8 mouse cellular contexts compared by ENCODE assay signal in the genomic region with DNA sequence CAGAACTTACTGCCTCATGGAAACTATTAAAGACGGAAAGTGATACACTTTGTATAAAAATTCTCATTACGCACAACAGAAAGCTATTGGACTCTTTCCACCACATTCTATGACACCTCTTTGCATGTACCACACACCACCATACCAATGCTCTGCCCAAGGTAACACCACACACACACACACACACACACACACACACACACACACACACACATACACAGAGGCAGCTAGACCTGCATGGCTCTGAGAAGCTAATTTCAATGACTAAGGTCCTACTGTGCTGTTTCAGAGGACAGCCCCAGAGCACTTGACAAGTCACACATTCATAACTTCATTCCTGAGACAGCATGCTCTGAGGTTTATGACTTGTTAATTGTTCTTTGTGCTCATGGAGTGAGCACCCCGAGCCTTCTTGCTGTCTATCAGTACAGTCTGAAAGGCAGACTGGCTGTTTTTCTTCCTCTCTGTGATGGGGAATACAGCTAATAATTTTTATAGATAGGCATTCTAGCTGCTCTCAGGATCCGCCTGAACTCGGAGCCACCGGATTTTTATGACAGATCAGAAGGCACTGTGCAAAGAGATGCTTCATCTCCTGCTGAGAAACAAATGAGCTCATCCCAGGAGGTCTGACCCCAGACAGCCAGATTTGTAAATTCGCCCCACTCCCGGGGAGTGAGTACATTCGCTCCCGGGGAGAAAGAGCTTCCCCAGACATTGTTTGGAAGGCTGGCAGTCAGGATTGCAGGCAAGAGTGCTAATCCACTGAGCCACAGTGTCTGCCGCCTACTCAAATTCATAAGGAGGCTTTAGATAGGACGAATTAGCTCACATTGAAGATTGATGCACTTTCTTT.
DNase-seq lines count a peak whose midpoint lies in the region; ATAC-seq and TF ChIP-seq lines count a peak whose summit lies in the region.

No protein-coding gene starts in this region.

- H3K36me3 ChIP-seq in intestine, embryonic 16.5 days (ENCODE audit: control insufficient read depth, insufficient read depth, low read length) = no peaks in the 10 kb centered on the region
- peaks cover 19% of the 10 kb centered on the region; the same call in 1 of the 2 replicates for H3K36me3 ChIP-seq in intestine, postnatal 0 days (ENCODE audit: control insufficient read depth, insufficient read depth)
- no peaks in the 10 kb centered on the region for H3K36me3 ChIP-seq in heart, embryonic 11.5 days (ENCODE audit: control insufficient read depth, insufficient read depth, low read length)
- H3K36me3 ChIP-seq in midbrain, embryonic 14.5 days (ENCODE audit: control insufficient read depth, insufficient read depth, low read length) = peaks cover 14% of the 10 kb centered on the region
- peaks cover 12% of the 10 kb centered on the region for H3K36me3 ChIP-seq in thymus, adult 2 months (ENCODE audit: control insufficient read depth, insufficient read depth, low read length)

- no peak overlapping the region for H3K4me3 ChIP-seq in intestine, embryonic 16.5 days (ENCODE audit: low read length)
- H3K4me3 ChIP-seq in intestine, postnatal 0 days (ENCODE audit: low read depth, low read length) = no peak overlapping the region
- no peak overlapping the region for H3K4me3 ChIP-seq in cerebellum, adult 2 months (replicated peaks; ENCODE audit: insufficient read depth, low read depth, low read length)
- H3K4me3 ChIP-seq in heart, embryonic 11.5 days (ENCODE audit: low read depth, low read length) = no peak overlapping the region
- H3K4me3 ChIP-seq in midbrain, embryonic 14.5 days (replicated peaks; ENCODE audit: low read depth, low read length) = no peak overlapping the region
- H3K4me3 ChIP-seq in thymus, adult 2 months (ENCODE audit: control insufficient read depth, insufficient read depth, low read length) = no peak overlapping the region

- peak; percentile 26; the same call in 1 of the 2 replicates for ATAC-seq in intestine, embryonic 16.5 days
- no peak for ATAC-seq in intestine, postnatal 0 days
- ATAC-seq in heart, embryonic 11.5 days (replicated peaks; ENCODE audit: insufficient number of reproducible peaks, low FRiP score, low TSS enrichment) = no peak
- ATAC-seq in midbrain, embryonic 14.5 days (ENCODE audit: low FRiP score, low TSS enrichment) = peak; percentile 54; the same call in 1 of the 2 replicates
- ATAC-seq in inflammation-experienced regulatory T-cells, adult 6 months = no peak

- no peaks in the 10 kb centered on the region for H3K9me3 ChIP-seq in intestine, embryonic 16.5 days (ENCODE audit: control insufficient read depth, low read length)
- H3K9me3 ChIP-seq in intestine, postnatal 0 days (ENCODE audit: control insufficient read depth) = no peaks in the 10 kb centered on the region
- H3K9me3 ChIP-seq in heart, embryonic 11.5 days (replicated peaks; ENCODE audit: control insufficient read depth, low read length) = no peaks in the 10 kb centered on the region
- no peaks in the 10 kb centered on the region for H3K9me3 ChIP-seq in midbrain, embryonic 14.5 days (ENCODE audit: control insufficient read depth, low read length)

- H3K27ac ChIP-seq in intestine, embryonic 16.5 days (ENCODE audit: low read length) = no peak overlapping the region
- no peak overlapping the region for H3K27ac ChIP-seq in intestine, postnatal 0 days (ENCODE audit: low read depth, low read length)
- no peak overlapping the region for H3K27ac ChIP-seq in cerebellum, adult 2 months (ENCODE audit: insufficient read depth, low read length)
- H3K27ac ChIP-seq in heart, embryonic 11.5 days (ENCODE audit: low read depth, low read length) = peak overlapping the region; percentile 15; the same call in 1 of the 2 replicates
- peak overlapping the region; percentile 67 for H3K27ac ChIP-seq in midbrain, embryonic 14.5 days (replicated peaks; ENCODE audit: low read depth, low read length)
- no peak overlapping the region for H3K27ac ChIP-seq in thymus, adult 2 months (ENCODE audit: control insufficient read depth, insufficient read depth, low read length)

- TF ChIP-seq POLR2A in cerebellum, adult 2 months (IDR thresholded peaks at IDR 0.05; ENCODE audit: borderline replicate concordance, insufficient read depth, low read length) = no peak
- TF ChIP-seq POLR2A in thymus, adult 2 months (IDR thresholded peaks at IDR 0.05; ENCODE audit: control insufficient read depth, extremely low read depth, insufficient read depth, low read length, poor library complexity) = no peak

- no peaks in the 10 kb centered on the region for H3K4me1 ChIP-seq in intestine, embryonic 16.5 days (ENCODE audit: control insufficient read depth, insufficient read depth, low read length)
- H3K4me1 ChIP-seq in intestine, postnatal 0 days (replicated peaks; ENCODE audit: control insufficient read depth, insufficient read depth, low read length) = no peaks in the 10 kb centered on the region
- H3K4me1 ChIP-seq in cerebellum, adult 2 months (ENCODE audit: control insufficient read depth, insufficient read depth, low read length) = peaks cover 8% of the 10 kb centered on the region; the same call in 1 of the 2 replicates
- H3K4me1 ChIP-seq in heart, embryonic 11.5 days (ENCODE audit: control insufficient read depth, insufficient read depth, low read length) = 0 out of 2 replicates have a peak, but pooled peaks cover 2% of the 10 kb centered on the region
- 0 out of 2 replicates have a peak, but pooled peaks cover 3% of the 10 kb centered on the region for H3K4me1 ChIP-seq in midbrain, embryonic 14.5 days (ENCODE audit: control insufficient read depth, insufficient read depth, low read length)
- no peaks in the 10 kb centered on the region for H3K4me1 ChIP-seq in thymus, adult 2 months (replicated peaks; ENCODE audit: control insufficient read depth, insufficient read depth, low read length)

- H3K9ac ChIP-seq in intestine, embryonic 16.5 days (ENCODE audit: low read depth, low read length) = no peak overlapping the region
- no peak overlapping the region for H3K9ac ChIP-seq in intestine, postnatal 0 days (ENCODE audit: low read depth, low read length)
- no peak overlapping the region for H3K9ac ChIP-seq in heart, embryonic 11.5 days (ENCODE audit: low read depth, low read length)
- no peak overlapping the region for H3K9ac ChIP-seq in midbrain, embryonic 14.5 days (replicated peaks; ENCODE audit: low read length)

- H3K4me2 ChIP-seq in intestine, embryonic 16.5 days (ENCODE audit: low read depth, low read length) = no peak overlapping the region
- no peak overlapping the region for H3K4me2 ChIP-seq in intestine, postnatal 0 days (replicated peaks; ENCODE audit: low read depth)
- H3K4me2 ChIP-seq in heart, embryonic 11.5 days = peak overlapping the region; percentile 49
- peak overlapping the region; percentile 27; the same call in 1 of the 2 replicates for H3K4me2 ChIP-seq in midbrain, embryonic 14.5 days (ENCODE audit: low read length)

- H3K27me3 ChIP-seq in intestine, embryonic 16.5 days (replicated peaks; ENCODE audit: control insufficient read depth, insufficient read depth, low read length) = no peaks in the 10 kb centered on the region
- no peaks in the 10 kb centered on the region for H3K27me3 ChIP-seq in intestine, postnatal 0 days (replicated peaks; ENCODE audit: control insufficient read depth, insufficient read depth, low read length)
- no peaks in the 10 kb centered on the region for H3K27me3 ChIP-seq in cerebellum, adult 2 months (ENCODE audit: control insufficient read depth, insufficient read depth, low read length)
- H3K27me3 ChIP-seq in heart, embryonic 11.5 days (ENCODE audit: control insufficient read depth, insufficient read depth, low read length) = no peaks in the 10 kb centered on the region
- H3K27me3 ChIP-seq in midbrain, embryonic 14.5 days (ENCODE audit: control insufficient read depth, insufficient read depth, low read length) = no peaks in the 10 kb centered on the region; the same call in 1 of the 2 replicates
- H3K27me3 ChIP-seq in thymus, adult 2 months (ENCODE audit: control insufficient read depth, insufficient read depth, low read length) = no peaks in the 10 kb centered on the region

- peak; percentile 38 to 49 for DNase-seq in cerebellum, adult 2 months
- peak; percentile 70 for DNase-seq in midbrain, embryonic 14.5 days
- no peak for DNase-seq in adrenal gland, postnatal 36 days
- no peak for DNase-seq in thymus, adult 2 months

- TF ChIP-seq CTCF in intestine, postnatal 0 days (IDR thresholded peaks at IDR 0.05; ENCODE audit: low read depth) = no peak
- TF ChIP-seq CTCF in cerebellum, adult 2 months (IDR thresholded peaks at IDR 0.05; ENCODE audit: borderline replicate concordance, insufficient read depth, low read depth, low read length) = no peak
- no peak for TF ChIP-seq CTCF in thymus, adult 2 months (IDR thresholded peaks at IDR 0.05; ENCODE audit: borderline replicate concordance, control insufficient read depth, extremely low read depth, insufficient read depth, low read length, poor library complexity)

- 29% methylated on average over 12 of the region's 12 CpGs for WGBS in intestine, embryonic 16.5 days
- WGBS in intestine, postnatal 0 days = 32% methylated on average over 12 of the region's 12 CpGs
- WGBS in cerebellum, adult 2 months = 20% methylated on average over 12 of the region's 12 CpGs
- WGBS in heart, embryonic 11.5 days (ENCODE audit: insufficient replicate concordance) = 24% methylated on average over 12 of the region's 12 CpGs
- 17% methylated on average over 12 of the region's 12 CpGs for WGBS in midbrain, embryonic 14.5 days
- WGBS in thymus, adult 2 months = 92% methylated on average over 12 of the region's 12 CpGs

Comparison
In these comparisons a context has a peak if more than half of its experiments do, and no peak if none do; other contexts are left out.
1. ATAC-seq: peak in intestine, embryonic 16.5 days (single experiment) and midbrain, embryonic 14.5 days (single experiment); none in intestine, postnatal 0 days (single experiment), heart, embryonic 11.5 days (single experiment) and inflammation-experienced regulatory T-cells, adult 6 months (single experiment).
2. H3K27ac ChIP-seq: peak in heart, embryonic 11.5 days (single experiment) and midbrain, embryonic 14.5 days (single experiment); none in intestine, embryonic 16.5 days (single experiment), intestine, postnatal 0 days (single experiment), cerebellum, adult 2 months (single experiment) and thymus, adult 2 months (single experiment).
3. H3K4me2 ChIP-seq: peak in heart, embryonic 11.5 days (single experiment) and midbrain, embryonic 14.5 days (single experiment); none in intestine, embryonic 16.5 days (single experiment) and intestine, postnatal 0 days (single experiment).
4. DNase-seq: peak in cerebellum, adult 2 months (2 of 2) and midbrain, embryonic 14.5 days (single experiment); none in adrenal gland, postnatal 36 days (0 of 2) and thymus, adult 2 months (single experiment).